Mouse (Mus musculus) frontal cortex, postnatal 10 days (tissue): Measurements from ENCODE around the gene Kntc1.
A peak's percentile ranks its signal among the peaks of the same experiment; 100 is the strongest.
"Not testable (repeated sequence)": the region's sequence is repeated elsewhere in the genome, so short reads cannot be mapped to it uniquely, and the experiment has no call there.

Experiments
- DNase-seq, 2 experiments: peaks; one replicate each; pipeline ENCODE4 v3.0.0; 2022; ENCODE audit warnings: low spot score in 2 of 2, mixed read lengths in 1 of 2

The Kntc1 gene

GRCm38 (mm10) chr5:123749065-123750064 lies at the start of gene Kntc1, which contains the start of gene Rsrc2:
TSS of gene Kntc1 (plus strand) at chr5:123749716.
TSS of gene Rsrc2 (minus strand) at chr5:123749414.
- DNase-seq = peak; percentile 99

DNA sequence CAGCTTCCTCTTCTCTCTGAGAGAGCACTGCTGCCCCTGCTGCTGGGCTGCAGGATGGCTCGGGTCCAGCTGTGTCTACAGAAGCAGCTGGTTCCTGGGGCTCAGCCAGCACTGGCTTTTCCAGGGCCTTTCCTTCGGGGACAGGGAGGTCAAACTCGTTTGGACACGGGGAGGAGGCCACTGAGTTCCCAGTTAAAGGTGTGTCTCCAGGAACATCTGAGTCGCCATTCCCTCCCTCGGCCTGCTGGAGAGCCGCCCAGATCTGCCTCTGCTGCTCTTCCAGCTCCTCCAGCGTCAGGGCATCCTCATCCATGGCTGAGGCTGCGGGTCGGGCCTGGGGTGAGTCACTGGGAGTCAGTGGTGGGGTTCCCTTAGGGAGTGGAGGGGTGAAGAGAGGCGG lies 48.9 kb upstream of the Kntc1 start:
- DNase-seq = peak; percentile 21 to 34

GRCm38 (mm10) chr5:123708598-123708997 lies 40.9 kb upstream of the Kntc1 start:
- DNase-seq = no peak

- DNase-seq = no peak
These were observed 39.9 kb upstream of the Kntc1 start for GRCm38 (mm10) chr5:123709571-123709970.

- no peak for DNase-seq
These were observed 35.7 kb upstream of the Kntc1 start for GRCm38 (mm10) chr5:123713782-123714181.

GRCm38 (mm10) chr5:123714622-123715021 lies 34.9 kb upstream of the Kntc1 start:
- no peak for DNase-seq

- peak; percentile 95 for DNase-seq
These were observed 28.9 kb upstream of the Kntc1 start, which contains the start of gene Zcchc8 for GRCm38 (mm10) chr5:123720328-123721311. TSS of gene Zcchc8 (minus strand) at chr5:123721100.

DNA sequence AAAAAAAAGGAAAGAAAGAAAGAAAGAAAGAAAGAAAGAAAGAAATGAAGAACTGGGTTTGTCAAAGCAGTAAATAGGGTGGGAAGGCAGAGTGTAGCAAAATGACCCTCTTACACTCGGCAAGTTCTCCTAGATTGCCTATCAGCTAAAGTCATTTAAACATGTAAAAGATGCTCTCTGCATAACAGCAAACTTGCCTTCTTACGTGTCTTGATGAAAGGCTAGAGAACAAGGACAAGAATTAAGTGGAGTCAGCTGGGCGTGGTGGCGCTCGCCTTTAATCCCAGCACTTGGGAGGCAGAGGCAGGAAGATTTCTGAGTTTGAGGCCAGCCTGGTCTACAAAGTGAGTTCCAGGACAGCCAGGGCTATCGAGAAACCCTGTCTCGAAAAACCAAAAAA lies 25.7 kb upstream of the Kntc1 start:
- DNase-seq = not testable (repeated sequence)

GRCm38 (mm10) chr5:123730981-123731380 lies 18.5 kb upstream of the Kntc1 start:
- no peak for DNase-seq

- DNase-seq = no peak
These were observed 5.2 kb upstream of the Kntc1 start for GRCm38 (mm10) chr5:123744358-123744757.

GRCm38 (mm10) chr5:123746253-123746652 lies 3.3 kb upstream of the Kntc1 start:
- no peak for DNase-seq

DNA sequence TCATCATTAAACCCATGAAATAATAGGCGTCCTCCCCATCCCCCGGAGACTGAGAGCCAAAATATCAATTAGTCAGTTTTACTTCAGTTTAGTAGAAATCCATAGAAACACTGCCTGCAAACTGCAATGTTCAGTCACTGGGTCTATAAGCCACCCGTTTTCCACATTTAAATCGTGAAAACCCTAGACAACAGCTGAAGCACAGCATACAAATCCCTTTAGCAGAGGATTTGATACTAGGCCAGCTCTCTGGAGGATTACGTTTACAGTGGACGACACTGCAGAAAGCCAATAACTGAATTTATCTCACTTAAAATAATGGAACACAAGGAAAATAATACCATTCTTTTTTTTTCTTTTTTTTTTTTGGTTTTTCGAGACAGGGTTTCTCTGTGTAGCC lies 1.9 kb upstream of the Kntc1 start:
- DNase-seq = no peak

GRCm38 (mm10) chr5:123748339-123749064 lies 1.0 kb upstream of the Kntc1 start:
- no peak for DNase-seq

- no peak for DNase-seq
These were observed 16.0 kb downstream of the Kntc1 start for GRCm38 (mm10) chr5:123765506-123765905.

- not testable (repeated sequence) for DNase-seq
These were observed 16.9 kb downstream of the Kntc1 start for GRCm38 (mm10) chr5:123766455-123766854.

DNA sequence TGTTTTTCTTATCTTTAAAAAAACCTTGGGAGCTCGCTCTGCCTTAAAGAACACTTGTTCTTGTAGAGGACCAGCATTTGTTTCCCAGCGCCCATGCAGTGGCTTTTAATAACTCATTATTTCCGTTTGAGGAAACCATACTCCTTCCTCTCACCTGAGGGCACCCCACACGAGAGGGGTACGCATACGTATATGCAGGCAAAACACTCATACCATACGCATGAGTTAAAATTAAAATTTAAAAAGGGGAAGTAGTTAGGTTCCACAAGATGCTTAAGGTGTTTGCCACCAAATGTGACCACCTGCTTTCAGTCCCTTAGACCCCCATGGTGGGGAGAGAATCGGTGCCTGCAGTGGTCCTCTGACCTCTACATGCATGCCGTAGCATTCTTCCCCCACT lies 23.9 kb downstream of the Kntc1 start:
- no peak for DNase-seq

GRCm38 (mm10) chr5:123780716-123781115 lies 31.2 kb downstream of the Kntc1 start:
- no peak for DNase-seq

- DNase-seq = no peak
These were observed 32.3 kb downstream of the Kntc1 start for GRCm38 (mm10) chr5:123781864-123782263.

DNA sequence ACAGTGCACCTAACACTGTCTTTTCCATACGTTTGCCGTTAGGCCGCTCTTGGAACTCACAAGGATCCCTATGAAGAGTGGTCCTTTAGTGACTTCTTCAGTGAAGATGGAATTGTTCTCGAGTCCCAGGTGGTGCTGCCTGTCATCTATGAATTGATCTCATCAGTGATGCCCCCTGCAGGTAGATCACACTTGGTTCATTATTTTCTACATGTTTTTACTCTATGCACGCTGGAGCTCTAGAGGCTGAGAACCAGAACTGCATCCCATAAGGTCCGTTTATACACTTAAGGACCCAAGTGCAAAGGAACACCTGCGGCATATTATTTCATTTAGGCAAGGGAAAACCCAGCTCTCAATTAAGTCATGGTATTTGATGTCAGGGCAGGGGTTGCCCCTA lies 39.5 kb downstream of the Kntc1 start:
- DNase-seq = no peak

DNA sequence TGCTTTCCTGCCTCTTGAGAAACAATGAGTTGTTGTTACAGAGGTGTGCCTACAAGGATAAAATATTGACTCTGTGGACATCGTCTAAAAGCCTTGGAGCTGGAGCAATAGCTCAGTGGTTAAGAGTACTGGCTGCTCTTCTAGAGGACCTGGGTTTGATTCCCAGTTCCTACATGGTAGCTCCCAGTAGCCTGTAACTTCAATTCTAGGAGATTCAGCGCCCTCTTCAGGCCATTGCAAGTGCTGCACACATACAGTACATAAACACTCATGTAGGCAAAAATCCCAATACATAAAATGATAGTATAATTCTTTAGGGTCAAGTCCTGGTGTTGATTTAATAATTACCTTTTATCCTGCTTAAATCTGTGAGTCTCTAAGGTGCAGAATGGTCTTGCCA lies 43.6 kb downstream of the Kntc1 start:
- DNase-seq = no peak

DNA sequence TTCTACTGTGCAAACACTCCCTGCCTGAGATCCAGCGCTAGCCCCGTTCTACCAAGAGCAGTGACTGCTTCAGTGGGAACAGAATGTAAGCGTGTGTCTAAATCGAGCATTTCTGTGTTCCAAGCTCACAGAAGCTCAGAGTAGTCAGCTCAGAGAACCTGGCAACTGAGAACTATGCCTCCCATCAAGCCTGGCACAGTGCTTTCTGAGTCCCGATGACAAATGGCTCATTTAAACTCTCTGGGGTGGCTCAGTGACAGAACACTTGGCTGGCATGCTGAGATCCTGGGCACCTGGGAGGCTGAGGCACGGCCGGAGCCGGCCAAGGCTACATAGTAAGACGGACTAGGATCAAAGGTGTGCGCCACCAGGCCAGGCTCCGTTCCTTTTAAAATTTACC lies 56.8 kb downstream of the Kntc1 start:
- no peak for DNase-seq
